Comparison of ENCODE assay signal across 9 mouse cellular contexts in the genomic region with DNA sequence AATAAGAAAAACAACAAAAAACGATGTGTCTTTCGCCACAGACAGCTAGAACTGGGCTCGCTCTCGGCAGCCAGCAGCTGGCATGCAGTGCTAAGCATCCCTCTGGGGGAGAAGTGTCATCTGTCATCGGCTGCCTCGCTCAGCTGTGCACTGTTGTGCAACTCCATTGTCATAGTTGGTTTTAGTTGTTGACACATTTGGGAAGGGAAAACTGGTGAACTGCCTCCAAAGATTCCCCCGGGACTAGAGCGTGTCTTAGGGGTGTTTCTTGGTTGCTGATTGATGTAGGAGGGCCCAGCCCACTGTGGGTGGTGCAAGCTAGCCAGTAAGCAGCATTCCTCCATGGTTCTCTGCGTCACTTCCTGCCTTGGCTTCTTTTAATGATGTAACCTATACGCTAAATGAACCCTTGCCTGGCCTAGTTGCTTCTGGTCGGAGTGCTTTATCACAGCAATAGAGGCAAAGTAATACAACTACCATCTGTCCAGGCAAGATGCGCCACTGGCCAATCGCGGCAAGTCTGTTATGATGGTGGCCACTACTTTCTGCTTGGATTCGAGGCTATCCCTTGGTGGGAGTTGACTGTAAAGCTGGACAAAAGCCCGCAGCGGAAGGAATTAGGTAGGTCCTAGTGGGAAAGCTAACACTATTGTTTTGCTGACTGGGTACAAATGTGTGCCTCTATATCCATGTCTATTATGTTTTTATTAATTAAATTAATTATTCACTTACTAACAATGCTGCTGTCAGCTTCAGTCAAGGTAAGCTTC. TPM values are rescaled to one million over a fixed set of nuclear protein-coding genes. Genes with fewer than 3 reads are reported as not detected.
DNase-seq lines count a peak whose midpoint lies in the region; ATAC-seq and TF ChIP-seq lines count a peak whose summit lies in the region.
"Had no signal": no experiment of that assay in that cellular context is flagged by ENCODE, and none has a peak within 500 bp of the region (broad histone marks: within the 10 kb centered on the region; RNA-seq: fewer than 3 reads in every experiment).

No protein-coding gene starts in this region.

- no peaks in the 10 kb centered on the region for H3K9me3 ChIP-seq in forebrain, embryonic 10.5 days
- H3K9me3 ChIP-seq in forebrain, embryonic 16.5 days (ENCODE audit: control insufficient read depth, low read length): no peaks in the 10 kb centered on the region
- no peaks in the 10 kb centered on the region for H3K9me3 ChIP-seq in embryonic facial prominence, embryonic 13.5 days
- no peaks in the 10 kb centered on the region for H3K9me3 ChIP-seq in hindbrain, embryonic 11.5 days (ENCODE audit: control insufficient read depth, low read length)
- no peaks in the 10 kb centered on the region for H3K9me3 ChIP-seq in lung, embryonic 14.5 days (ENCODE audit: low read depth, low read length)
- H3K9me3 ChIP-seq: G1E had no signal

- H3K4me1 ChIP-seq in forebrain, embryonic 10.5 days: peaks cover 18% of the 10 kb centered on the region
- H3K4me1 ChIP-seq in forebrain, embryonic 16.5 days (replicated peaks; ENCODE audit: control insufficient read depth, insufficient read depth, low read length): peaks cover 4% of the 10 kb centered on the region; the same call in 1 of the 2 replicates
- peaks cover 20% of the 10 kb centered on the region for H3K4me1 ChIP-seq in embryonic facial prominence, embryonic 13.5 days
- no peaks in the 10 kb centered on the region for H3K4me1 ChIP-seq in hindbrain, embryonic 11.5 days (replicated peaks; ENCODE audit: control insufficient read depth, insufficient read depth, low read length)
- no peaks in the 10 kb centered on the region; the same call in 1 of the 2 replicates for H3K4me1 ChIP-seq in lung, embryonic 14.5 days (ENCODE audit: insufficient read depth)

- no peak for ATAC-seq in forebrain, embryonic 16.5 days
- no peak for ATAC-seq in embryonic facial prominence, embryonic 13.5 days (ENCODE audit: insufficient number of reproducible peaks, insufficient read depth, low FRiP score, low TSS enrichment, low read depth)
- ATAC-seq in hindbrain, embryonic 11.5 days (ENCODE audit: low FRiP score): 0 out of 2 replicates have a peak, but pooled peaks have one; percentile 30
- ATAC-seq in lung, embryonic 14.5 days (ENCODE audit: insufficient read depth): peak; percentile 81
- ATAC-seq in erythroid progenitor cell, adult 5-6 weeks (replicated peaks; ENCODE audit: low FRiP score, poor library complexity, severe bottlenecking): no peak

- no peaks in the 10 kb centered on the region for H3K27me3 ChIP-seq in forebrain, embryonic 10.5 days (ENCODE audit: poor library complexity, severe bottlenecking)
- H3K27me3 ChIP-seq in forebrain, embryonic 16.5 days (replicated peaks; ENCODE audit: control insufficient read depth, insufficient read depth, low read length): no peaks in the 10 kb centered on the region
- no peaks in the 10 kb centered on the region for H3K27me3 ChIP-seq in embryonic facial prominence, embryonic 13.5 days
- H3K27me3 ChIP-seq in hindbrain, embryonic 11.5 days (ENCODE audit: control insufficient read depth, insufficient read depth, low read length): no peaks in the 10 kb centered on the region
- no peaks in the 10 kb centered on the region for H3K27me3 ChIP-seq in lung, embryonic 14.5 days (ENCODE audit: insufficient read depth, low read length)

- H3K27ac ChIP-seq in forebrain, embryonic 10.5 days: peak overlapping the region; percentile 17; the same call in 1 of the 2 replicates
- H3K27ac ChIP-seq in forebrain, embryonic 16.5 days (ENCODE audit: low read length): no peak overlapping the region
- H3K27ac ChIP-seq in embryonic facial prominence, embryonic 13.5 days: no peak overlapping the region
- H3K27ac ChIP-seq in hindbrain, embryonic 11.5 days (ENCODE audit: low read depth, low read length): peak overlapping the region; percentile 61
- H3K27ac ChIP-seq in lung, embryonic 14.5 days (ENCODE audit: low read depth): peak overlapping the region; percentile 50; the same call in 1 of the 2 replicates

- no peak overlapping the region for H3K9ac ChIP-seq in forebrain, embryonic 16.5 days (replicated peaks; ENCODE audit: low read depth, low read length)
- H3K9ac ChIP-seq in embryonic facial prominence, embryonic 13.5 days: no peak overlapping the region
- no peak overlapping the region for H3K9ac ChIP-seq in hindbrain, embryonic 11.5 days (ENCODE audit: low read depth, low read length)
- H3K9ac ChIP-seq in lung, embryonic 14.5 days: no peak overlapping the region

- H3K36me3 ChIP-seq in forebrain, embryonic 10.5 days (replicated peaks): no peaks in the 10 kb centered on the region
- no peaks in the 10 kb centered on the region for H3K36me3 ChIP-seq in forebrain, embryonic 16.5 days (ENCODE audit: control insufficient read depth, insufficient read depth)
- no peaks in the 10 kb centered on the region for H3K36me3 ChIP-seq in embryonic facial prominence, embryonic 13.5 days
- H3K36me3 ChIP-seq in hindbrain, embryonic 11.5 days (ENCODE audit: control insufficient read depth, insufficient read depth, low read length): no peaks in the 10 kb centered on the region
- H3K36me3 ChIP-seq in lung, embryonic 14.5 days (ENCODE audit: insufficient read depth): no peaks in the 10 kb centered on the region

- WGBS in forebrain, embryonic 10.5 days: 82% methylated on average over 17 of the region's 17 CpGs
- 75% methylated on average over 17 of the region's 17 CpGs for WGBS in forebrain, embryonic 16.5 days
- WGBS in embryonic facial prominence, embryonic 13.5 days: 58% methylated on average over 17 of the region's 17 CpGs
- WGBS in hindbrain, embryonic 11.5 days: 61% methylated on average over 17 of the region's 17 CpGs
- 59% methylated on average over 17 of the region's 17 CpGs for WGBS in lung, embryonic 14.5 days

- DNase-seq in forebrain, embryonic 10.5 days (ENCODE audit: extremely low spot score, low spot score): no peak
- peak; percentile 61 for DNase-seq in CD4-positive helper T cell, adult 2 months (ENCODE audit: low read depth, low spot score)
- DNase-seq in hindbrain, embryonic 11.5 days (ENCODE audit: low spot score): peak; percentile 59
- DNase-seq in lung, embryonic 14.5 days: peak; percentile 82
- DNase-seq in telencephalon, adult 2 months (ENCODE audit: low read depth, low spot score): peak; percentile 11

- no peak overlapping the region for H3K4me3 ChIP-seq in forebrain, embryonic 10.5 days
- H3K4me3 ChIP-seq in forebrain, embryonic 16.5 days (replicated peaks; ENCODE audit: low read length): no peak overlapping the region
- H3K4me3 ChIP-seq in embryonic facial prominence, embryonic 13.5 days: no peak overlapping the region
- H3K4me3 ChIP-seq in hindbrain, embryonic 11.5 days (ENCODE audit: low read depth, low read length): no peak overlapping the region
- H3K4me3 ChIP-seq in lung, embryonic 14.5 days (ENCODE audit: low read depth, low read length): no peak overlapping the region

- no peak overlapping the region for H3K4me2 ChIP-seq in forebrain, embryonic 16.5 days (ENCODE audit: low read length)
- H3K4me2 ChIP-seq in embryonic facial prominence, embryonic 13.5 days: peak overlapping the region; percentile 30
- H3K4me2 ChIP-seq in hindbrain, embryonic 11.5 days (replicated peaks; ENCODE audit: low read depth, low read length): 0 out of 2 replicates have a peak overlapping the region, but pooled peaks have one; percentile 17
- peak overlapping the region; percentile 31; the same call in 1 of the 2 replicates for H3K4me2 ChIP-seq in lung, embryonic 14.5 days

- no peak for TF ChIP-seq CTCF in lung, embryonic 14.5 days (IDR thresholded peaks at IDR 0.05; ENCODE audit: low read depth)

RNA-seq across cellular contexts. Expression of a gene that starts 11.2 kb away (rescaled TPM):
- polyA plus RNA-seq in forebrain, embryonic 10.5 days (2016; fragmentation: Nextera tagmentation; extraction: Ambion mirVana): 2.0 and 2.6 TPM in 2 replicates
- polyA plus RNA-seq in forebrain, embryonic 16.5 days (2015; fragmentation: Nextera tagmentation; extraction: Ambion mirVana): 6.8 and 8.3 TPM in 2 replicates
- 18.4 and 22.2 TPM in 2 replicates for polyA plus RNA-seq in embryonic facial prominence, embryonic 13.5 days (2015; fragmentation: Nextera tagmentation; extraction: Ambion mirVana)
- polyA plus RNA-seq in hindbrain, embryonic 11.5 days (2014; fragmentation: Nextera tagmentation; extraction: Ambion mirVana): 6.8 and 7.7 TPM in 2 replicates
- polyA plus RNA-seq in lung, embryonic 14.5 days (2014; fragmentation: Nextera tagmentation; extraction: Ambion mirVana): 23.9 and 25.7 TPM in 2 replicates
- total RNA-seq in erythroid progenitor cell, adult 5-6 weeks (2015; ENCODE audit: low replicate concordance): 137 and 146 TPM in 2 replicates
- total RNA-seq in erythroid progenitor cell, adult 5-6 weeks (2017; ENCODE audit: low replicate concordance): 14.2 and 28.0 TPM in 2 replicates

RNA-seq across cellular contexts. Expression of a gene that starts 53.0 kb away (rescaled TPM):
- 0.89 and 0.93 TPM in 2 replicates for polyA plus RNA-seq in forebrain, embryonic 10.5 days (2016; fragmentation: Nextera tagmentation; extraction: Ambion mirVana)
- 1.2 and 1.4 TPM in 2 replicates for polyA plus RNA-seq in forebrain, embryonic 16.5 days (2015; fragmentation: Nextera tagmentation; extraction: Ambion mirVana)
- 0.95 and 1.1 TPM in 2 replicates for polyA plus RNA-seq in embryonic facial prominence, embryonic 13.5 days (2015; fragmentation: Nextera tagmentation; extraction: Ambion mirVana)
- 0.42 and 0.80 TPM in 2 replicates for polyA plus RNA-seq in hindbrain, embryonic 11.5 days (2014; fragmentation: Nextera tagmentation; extraction: Ambion mirVana)
- 3.1 and 3.9 TPM in 2 replicates for polyA plus RNA-seq in lung, embryonic 14.5 days (2014; fragmentation: Nextera tagmentation; extraction: Ambion mirVana)
- not detected in 2 replicates for total RNA-seq in erythroid progenitor cell, adult 5-6 weeks (2015; ENCODE audit: low replicate concordance)
- not detected in 2 replicates for total RNA-seq in erythroid progenitor cell, adult 5-6 weeks (2017; ENCODE audit: low replicate concordance)
- total RNA-seq: G1E had no signal
- polyA plus RNA-seq: G1E had no signal

Comparison
In these comparisons a context has a peak if more than half of its experiments do, and no peak if none do; other contexts are left out.
1. H3K27ac ChIP-seq: peak in forebrain, embryonic 10.5 days (single experiment), hindbrain, embryonic 11.5 days (single experiment) and lung, embryonic 14.5 days (single experiment); none in forebrain, embryonic 16.5 days (single experiment) and embryonic facial prominence, embryonic 13.5 days (single experiment).
2. ATAC-seq: peak in hindbrain, embryonic 11.5 days (single experiment) and lung, embryonic 14.5 days (single experiment); none in forebrain, embryonic 16.5 days (single experiment), embryonic facial prominence, embryonic 13.5 days (single experiment) and erythroid progenitor cell, adult 5-6 weeks (single experiment).